Mouse (Mus musculus) embryonic stem cell, embryonic (primary cell): ENCODE data around the gene Sytl3.
"Not testable (repeated sequence)": the region's sequence is repeated elsewhere in the genome, so short reads cannot be mapped to it uniquely, and the experiment has no call there.

Experiments
- CTCF ChIA-PET, 4 experiments: fragments of 300-600 bp in 2 of 4; fragments of 350-600 bp in 2 of 4; sonication (Branson Sonifier 250); formaldehyde crosslinking; loops; one replicate each; lab custom pipeline; 2022; ENCODE audit warnings: inconsistent platforms in 2 of 4; lab: Charles Lee
- POLR2A ChIA-PET, 4 experiments: fragments of 300-600 bp in 2 of 4; fragments of 350-600 bp in 2 of 4; sonication (Branson Sonifier 250); formaldehyde crosslinking; loops; one replicate each; lab custom pipeline; 2022; ENCODE audit warnings: antibody characterized with exemption in 4 of 4, inconsistent platforms in 1 of 4; lab: Charles Lee

The Sytl3 gene

DNA sequence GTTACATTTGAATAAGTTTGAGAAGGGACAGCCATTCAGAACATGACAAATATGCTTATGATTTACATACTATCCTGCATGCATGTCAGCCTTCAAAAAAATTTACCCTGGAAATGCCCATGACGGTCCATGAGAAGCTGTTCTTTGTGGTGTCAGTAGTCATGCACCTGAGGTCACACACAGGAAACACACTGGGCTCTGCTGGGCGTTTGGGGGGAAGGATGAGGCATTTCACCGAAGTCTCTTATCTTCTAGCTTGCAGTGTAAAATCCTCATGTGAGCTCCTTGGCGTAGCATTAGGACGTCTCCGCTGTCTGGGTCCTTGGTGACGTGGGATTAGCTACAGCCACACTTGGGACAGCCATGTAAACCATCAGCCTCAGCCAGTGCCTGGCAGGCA, at the start of gene Sytl3:
Sytl3 (plus strand) TSS at position 293 of the 400 bp plus-strand sequence.
- POLR2A ChIA-PET = not testable (repeated sequence)

DNA sequence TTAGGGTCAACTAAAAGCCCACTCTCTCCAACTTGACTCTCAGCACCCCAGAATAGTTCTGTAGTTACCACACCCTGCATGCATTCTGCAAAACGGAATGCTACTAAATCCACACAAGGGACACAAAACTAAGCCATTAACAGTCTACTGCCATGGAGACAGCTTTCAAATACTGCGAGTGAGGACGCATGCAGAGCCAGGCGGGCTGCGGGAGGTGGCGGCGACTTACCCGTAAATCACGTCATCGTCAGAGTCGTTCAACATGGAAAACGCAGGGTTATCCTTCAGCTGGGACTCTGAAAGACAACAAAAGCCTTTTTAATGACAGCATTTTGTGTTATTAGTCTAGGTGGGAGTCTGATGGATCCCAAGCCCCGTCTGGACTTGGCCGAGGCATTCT, 45.4 kb upstream of the Sytl3 start:
- POLR2A ChIA-PET, CTCF ChIA-PET: not testable (repeated sequence)

More for the DNA sequence above, at the start of gene Sytl3:
- CTCF ChIA-PET = not testable (repeated sequence)

DNA sequence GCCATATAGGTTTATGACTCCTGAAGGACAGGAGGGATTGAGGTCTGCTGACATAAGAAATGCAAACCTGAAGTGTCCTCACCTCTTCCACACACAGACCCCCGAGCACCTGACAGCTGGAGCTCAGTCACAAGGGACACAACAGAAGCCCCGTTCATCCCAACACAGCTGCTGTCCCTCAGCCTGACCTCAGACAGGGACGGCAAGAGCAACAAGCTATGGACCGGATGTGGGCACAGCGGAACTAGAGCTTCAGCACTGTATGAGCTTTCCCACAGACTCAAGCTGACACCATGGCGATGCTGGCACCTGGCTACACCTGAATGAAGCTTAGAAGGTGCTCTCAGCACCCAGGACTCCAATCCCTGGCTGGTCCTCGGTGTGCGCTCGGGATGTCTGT, 44.6 kb upstream of the Sytl3 start:
- POLR2A ChIA-PET, CTCF ChIA-PET: not testable (repeated sequence)

DNA sequence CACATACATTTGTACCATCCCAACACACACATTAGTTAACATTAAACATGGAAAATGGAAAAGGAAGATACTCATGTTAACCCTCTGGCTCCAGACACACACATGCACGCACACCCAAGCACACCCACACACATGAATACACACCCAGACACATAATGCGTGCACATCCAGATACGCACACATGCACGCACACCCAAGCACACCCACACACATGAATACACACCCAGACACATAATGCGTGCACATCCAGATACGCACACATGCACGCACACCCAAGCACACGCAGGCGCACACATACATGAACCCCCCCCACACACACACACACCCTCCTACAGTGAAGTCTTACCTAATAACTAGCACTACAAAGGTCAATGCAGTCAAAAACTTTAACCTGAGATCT, 42.2 kb upstream of the Sytl3 start:
- POLR2A ChIA-PET, CTCF ChIA-PET: not testable (repeated sequence)

DNA sequence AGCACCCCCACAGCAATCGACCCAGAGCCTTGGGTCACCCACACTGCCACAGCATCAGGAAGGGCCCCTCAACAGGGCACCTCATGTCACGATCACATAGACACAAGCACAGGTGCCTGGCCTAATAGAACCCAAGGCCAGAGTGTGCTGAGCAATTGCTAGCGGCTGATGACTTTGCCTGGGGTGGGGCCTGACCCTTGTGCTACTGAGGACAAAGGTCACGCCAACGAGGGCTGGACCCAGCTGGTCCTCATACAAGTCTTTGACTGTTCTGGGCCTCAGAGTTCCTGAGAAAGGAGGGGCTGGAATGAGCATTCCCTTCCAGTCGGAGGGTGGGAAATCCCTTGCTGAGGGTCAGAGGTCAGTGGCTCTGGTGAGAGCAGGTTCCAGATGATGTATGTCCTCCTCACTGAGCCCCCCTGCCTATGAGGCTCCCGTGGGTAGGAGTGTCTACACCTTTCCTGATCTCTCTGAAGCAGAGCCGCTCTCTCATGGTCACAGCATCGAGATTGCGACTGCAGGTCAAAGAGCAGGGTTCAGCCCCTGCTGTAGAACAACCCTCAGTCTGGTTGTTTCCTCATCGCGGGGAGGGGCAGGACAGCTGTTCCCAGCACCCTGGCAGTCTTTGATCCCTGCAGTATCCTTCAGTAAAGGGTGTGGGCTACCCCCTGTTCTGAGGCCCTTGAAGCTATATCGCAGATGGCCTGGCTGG, 41.0 kb upstream of the Sytl3 start:
- CTCF ChIA-PET, POLR2A ChIA-PET: not testable (repeated sequence)

DNA sequence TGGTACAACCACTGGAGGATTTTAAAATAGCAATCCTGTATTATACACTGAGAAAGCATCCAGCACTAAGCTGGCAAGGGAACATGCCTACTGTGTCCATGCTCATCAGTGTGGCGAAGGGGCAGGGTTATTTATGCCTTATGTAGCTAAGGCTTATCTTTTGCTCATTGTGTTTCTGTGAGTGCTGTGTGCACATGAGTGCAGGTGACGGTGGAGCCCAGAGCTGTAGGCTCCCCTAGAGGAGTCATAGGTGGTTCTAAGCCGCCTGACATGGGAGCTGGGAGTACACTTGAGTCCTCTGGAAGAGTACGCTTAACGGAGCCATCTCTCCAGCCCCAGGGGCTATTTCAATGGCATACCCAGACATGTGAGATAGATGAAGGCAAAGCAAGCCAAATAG, 39.6 kb upstream of the Sytl3 start:
- POLR2A ChIA-PET, CTCF ChIA-PET: not testable (repeated sequence)

DNA sequence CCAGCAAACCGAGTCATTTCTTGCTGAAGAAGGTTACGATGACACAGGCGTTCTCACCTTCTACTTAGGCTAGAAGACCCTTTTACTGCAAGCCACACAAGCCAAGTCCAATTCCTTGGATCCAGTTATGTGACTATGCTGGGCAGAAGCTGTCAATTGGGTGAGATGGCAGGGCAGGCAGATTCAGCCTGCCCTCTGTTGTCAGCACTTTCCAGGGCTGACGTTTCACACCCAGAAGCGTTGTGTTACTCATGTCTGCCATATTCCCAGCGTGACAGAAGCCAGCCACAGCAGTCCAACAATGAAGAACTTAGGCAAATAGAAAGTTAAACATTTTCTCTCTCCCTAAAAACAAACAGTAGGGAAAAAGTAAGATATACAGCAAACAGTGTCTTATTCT, 38.9 kb upstream of the Sytl3 start:
- POLR2A ChIA-PET, CTCF ChIA-PET: not testable (repeated sequence)

DNA sequence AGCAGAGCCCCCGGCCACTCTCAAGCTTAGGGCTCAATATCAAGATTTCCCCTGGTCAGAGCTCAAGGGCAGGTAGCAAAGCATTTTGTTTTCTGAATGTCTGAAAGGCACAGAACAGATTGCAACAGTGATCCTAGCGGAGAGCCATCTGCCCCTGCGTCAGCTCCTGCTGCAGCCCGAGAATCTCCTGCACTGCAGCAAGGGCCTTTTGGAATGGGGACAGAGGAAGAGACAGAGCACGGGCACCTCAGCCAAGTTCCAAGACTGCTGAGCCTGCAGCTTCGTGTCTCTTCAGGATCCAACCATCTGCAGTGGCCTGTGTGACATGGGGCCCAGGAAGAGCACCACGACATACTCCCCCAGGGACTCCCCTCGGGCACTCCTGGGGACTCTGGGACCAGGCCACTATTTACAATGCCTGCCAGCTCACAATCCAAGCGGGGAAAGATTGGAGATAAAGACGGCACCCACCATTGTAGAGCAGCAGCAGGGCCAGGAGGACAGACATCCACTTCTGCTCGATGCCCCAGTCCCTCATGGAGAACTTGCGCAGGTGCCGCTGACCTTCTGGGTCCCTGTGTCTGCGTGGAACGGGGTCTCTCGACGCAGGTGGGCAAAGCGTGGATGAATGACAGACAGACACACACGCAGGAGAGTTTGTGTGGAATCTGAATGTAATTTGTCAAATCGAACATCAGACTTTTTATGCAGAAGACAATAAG, 38.0 kb upstream of the Sytl3 start:
- POLR2A ChIA-PET, CTCF ChIA-PET: not testable (repeated sequence)

DNA sequence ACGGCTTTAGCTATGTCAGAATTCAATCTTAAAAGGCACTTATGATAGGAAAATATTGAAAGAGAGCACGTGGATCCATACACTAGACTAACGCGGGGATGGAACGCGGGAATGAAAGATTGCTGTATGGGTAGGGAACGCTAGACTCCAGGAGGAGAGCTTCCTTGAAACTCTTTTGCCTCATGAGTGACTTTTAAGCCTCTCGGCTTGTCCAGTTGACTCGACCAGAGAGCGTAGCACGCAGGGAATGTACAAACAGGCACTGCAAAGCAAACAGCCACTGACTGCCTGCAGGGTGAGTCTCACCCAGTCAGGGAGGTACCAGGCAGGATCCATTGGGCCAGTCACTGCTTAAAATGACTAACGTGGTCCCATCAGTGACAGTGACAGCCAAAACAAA, 36.9 kb upstream of the Sytl3 start:
- CTCF ChIA-PET, POLR2A ChIA-PET: not testable (repeated sequence)

DNA sequence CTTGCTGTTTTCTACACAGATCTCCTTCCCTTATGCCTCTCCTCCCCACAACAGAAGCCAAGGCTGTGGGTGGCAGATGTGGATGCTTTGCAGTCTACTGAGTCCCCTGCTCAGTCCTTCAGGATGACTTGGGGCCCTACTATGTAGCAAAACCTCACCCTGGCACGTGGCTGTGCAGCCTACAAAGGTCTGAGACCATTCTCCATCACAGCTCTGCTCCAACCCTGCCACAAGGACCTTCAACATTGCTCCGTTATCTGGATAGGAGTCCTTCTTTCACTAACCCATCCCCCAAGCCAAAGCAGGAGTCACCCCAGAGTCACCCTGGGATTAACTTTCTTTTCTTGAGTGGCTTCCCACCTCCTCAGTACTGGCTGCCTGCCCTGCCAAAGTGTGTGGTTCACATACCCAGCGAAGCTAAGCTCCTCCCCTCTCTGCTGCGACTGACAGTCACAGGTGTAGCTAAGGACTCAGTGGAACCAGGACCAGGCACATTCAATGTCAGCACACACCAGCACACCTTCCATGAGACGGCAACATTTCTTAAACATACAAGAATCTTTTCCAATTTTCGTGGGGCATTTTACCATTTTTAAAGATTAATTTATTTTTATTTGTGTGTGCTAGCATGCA, 33.9 kb upstream of the Sytl3 start:
- CTCF ChIA-PET, POLR2A ChIA-PET: not testable (repeated sequence)

DNA sequence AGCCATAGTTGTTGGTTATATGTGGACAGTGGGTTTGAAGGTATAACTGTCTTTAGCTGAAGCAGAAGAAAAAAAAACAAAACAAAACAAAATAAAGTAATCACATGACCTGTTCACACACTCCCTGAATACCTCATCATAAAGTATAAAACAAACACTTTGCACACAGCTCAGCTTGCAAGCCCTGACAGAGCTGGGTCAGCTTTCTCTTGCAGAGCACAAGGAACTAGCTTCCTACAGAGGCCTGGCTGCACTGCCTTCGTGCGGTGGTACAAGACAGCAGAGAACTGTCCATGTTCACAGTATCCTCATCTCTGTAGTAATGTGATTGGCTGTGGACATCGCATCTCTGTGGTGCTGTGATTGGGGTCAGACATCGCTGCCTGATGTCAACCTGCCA, 28.5 kb upstream of the Sytl3 start:
- CTCF ChIA-PET, POLR2A ChIA-PET: not testable (repeated sequence)

DNA sequence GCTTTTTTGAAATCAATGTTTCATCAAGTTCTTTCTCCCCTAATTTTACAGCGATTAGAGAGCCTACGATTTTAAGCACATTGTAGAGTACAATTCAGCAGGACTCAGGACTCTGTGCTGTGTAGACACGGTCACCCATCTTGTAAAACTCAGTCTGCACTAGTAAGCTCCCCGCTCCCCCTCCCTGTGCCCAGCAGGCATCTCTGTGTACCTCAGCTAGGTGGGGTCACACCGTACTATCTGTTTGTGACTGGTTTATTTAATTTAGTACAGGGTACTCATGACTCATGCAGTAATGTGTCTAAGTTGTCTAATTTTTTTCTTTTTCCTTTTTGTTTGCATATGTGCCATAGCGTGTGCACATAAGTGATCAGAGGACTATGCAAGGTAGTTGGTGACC, 26.0 kb upstream of the Sytl3 start:
- POLR2A ChIA-PET, CTCF ChIA-PET: not testable (repeated sequence)

DNA sequence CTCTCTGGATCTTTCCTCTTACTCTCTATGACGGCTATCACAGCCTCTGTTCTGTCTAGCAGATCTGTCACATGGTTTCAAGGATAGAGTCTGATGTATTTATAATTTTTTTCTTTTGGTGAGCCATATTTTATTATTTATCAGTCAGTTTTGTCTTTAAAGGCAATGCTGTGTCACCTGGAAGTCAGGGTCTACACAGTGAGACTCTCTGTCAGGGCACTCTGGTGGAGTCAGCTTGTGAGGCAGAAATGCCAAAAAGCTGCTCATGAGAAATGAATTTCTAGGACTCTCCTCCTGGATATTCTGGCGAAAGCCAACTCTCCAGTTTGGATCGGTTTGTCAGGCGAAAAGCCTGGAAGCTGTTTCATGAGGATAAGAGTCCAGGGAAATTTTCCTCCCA, 23.1 kb upstream of the Sytl3 start:
- CTCF ChIA-PET, POLR2A ChIA-PET: not testable (repeated sequence)

DNA sequence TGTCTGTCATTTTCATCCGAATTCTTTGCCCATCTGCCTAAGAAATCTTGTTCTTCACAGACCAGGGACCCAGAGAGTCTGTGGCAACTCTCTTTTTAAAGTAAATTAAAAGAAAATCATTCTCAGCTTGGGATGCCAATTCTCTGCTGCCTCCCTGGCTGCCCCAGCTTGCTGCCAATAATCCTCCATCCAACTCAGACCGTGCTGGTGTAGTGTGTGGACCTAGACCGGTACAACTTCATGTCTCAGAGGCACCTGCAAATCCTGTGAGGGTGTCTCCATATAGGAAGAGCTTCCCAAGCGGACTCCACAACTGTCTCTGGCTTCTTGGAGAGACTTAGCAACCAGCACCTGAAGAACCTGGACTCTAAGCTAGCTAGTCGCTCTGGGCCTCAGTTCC, 22.0 kb upstream of the Sytl3 start:
- POLR2A ChIA-PET = no interaction called here
- CTCF ChIA-PET = no interaction called here

DNA sequence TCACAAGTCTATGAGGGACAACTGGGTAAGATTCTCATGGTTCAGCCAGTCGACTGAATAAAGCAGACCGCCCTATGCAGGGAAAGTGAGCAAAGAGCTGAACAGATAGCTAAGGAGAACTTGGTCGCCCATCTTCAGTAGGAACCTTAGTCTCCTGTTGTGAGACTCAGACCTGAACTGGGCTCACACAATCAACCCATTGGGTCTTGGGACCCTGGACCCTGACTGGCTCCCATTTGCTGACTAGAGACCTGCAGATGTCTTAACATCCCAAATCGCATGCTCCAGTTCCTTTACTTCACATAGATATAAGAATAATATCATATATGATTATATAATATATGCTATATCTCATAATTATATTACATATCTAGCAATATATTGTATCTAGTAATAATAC, 21.5 kb upstream of the Sytl3 start:
- CTCF ChIA-PET, POLR2A ChIA-PET: not testable (repeated sequence)

DNA sequence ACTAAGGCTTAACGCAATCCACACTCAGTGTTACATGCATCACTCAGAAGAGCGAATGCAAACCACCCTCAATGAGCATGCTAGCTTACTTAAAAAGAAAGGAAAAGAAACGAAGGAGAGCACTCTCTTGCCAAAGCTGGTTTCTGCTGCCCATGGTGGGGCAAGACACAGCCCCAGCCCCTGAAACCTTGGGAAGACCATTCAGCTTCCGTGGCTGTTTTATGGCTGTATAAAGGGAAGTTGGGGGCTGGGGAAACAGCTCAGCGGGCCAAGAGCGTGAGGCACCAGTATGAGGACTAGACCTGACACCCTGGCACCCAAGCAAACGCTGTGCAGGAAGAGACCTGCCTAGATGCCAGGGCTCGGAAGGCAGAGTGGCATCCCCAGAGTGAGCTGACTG, 20.4 kb upstream of the Sytl3 start:
- POLR2A ChIA-PET, CTCF ChIA-PET: not testable (repeated sequence)

DNA sequence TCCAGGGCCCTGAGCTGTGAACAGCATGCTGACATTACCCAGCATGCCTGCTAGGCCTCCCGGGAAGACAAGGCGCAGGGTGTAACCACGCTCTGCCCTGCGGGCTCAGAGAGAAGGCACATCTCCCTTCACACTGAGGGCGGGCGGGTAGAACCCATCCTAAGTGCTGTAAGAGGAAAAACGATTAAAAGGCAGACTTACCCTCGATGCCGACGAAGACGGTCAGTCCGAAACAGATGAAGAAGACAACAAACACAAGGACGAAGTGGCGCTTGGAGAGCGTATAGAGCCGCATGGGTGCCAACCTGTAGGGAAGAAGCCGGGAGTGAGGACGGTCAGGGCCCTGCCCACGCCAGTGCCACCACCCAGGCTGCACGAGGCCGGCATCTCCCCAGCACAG, 19.4 kb upstream of the Sytl3 start:
- POLR2A ChIA-PET = interaction anchor here in 1 of 4 experiments (0.7 kb wide), 1 partner anchor 213 kb away, joined by 3 read pairs; no protein-coding TSS in a partner anchor

DNA sequence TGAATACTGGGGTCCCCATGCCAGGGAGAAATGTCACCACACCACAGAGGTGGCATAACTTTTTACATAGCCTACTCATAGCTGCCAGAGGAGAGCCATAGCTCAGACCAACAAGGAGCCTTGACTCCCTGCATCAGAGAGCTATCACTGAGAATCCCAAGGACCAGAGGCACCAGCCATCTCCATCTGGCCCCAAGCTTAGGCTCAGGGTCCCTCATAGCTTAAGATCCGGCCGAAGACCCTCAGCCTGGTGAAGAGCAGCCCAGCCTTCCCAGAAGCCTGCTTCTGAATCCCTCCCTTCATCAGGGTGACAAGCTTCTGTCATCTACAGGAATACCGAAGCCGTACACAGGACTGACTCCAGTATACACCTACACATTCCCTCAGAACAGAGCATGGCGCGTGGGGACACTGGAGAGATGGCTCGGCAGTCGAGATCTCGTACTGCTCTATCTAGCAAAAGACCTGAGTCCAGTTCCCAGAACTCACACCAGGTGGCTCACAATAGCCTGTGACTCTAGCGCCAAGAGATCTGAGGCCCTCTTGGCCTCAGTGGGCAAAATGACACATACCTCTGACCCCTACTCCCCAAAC, 18.8 kb upstream of the Sytl3 start:
- CTCF ChIA-PET, POLR2A ChIA-PET: not testable (repeated sequence)

More for the DNA sequence above, 19.4 kb upstream of the Sytl3 start:
- CTCF ChIA-PET = not testable (repeated sequence)

DNA sequence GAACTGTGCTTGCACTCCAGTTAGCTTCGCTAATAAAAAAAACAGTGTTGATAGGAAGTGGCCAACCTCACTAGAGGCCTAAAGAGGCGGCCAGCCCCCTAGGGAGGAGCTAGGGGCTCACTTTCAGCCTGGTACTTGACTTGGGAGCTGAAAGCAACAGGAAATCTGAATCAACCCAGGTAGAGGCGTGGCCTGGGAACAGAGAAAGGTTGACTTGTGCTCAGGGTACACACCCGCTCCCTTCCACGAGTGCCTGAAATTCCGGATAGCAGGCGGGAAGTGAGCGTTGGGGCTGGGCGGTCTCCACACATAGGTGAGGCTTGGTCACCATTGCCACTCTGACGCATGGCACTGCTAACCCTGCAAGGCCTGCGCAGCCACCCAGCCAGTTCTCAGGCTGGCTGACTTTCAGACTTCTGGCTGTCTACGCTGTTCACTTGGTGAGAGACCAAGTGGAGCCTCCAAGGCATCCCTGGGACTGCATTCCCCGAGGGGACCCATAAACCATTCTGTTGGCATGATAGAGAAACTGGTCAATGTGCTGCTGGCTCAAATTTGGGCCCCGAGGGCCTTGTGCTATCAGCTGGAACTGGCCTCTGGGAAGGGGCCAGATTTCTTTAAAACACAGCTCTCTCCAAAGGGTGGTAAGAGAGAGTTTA, 18.0 kb upstream of the Sytl3 start:
- POLR2A ChIA-PET, CTCF ChIA-PET: not testable (repeated sequence)

DNA sequence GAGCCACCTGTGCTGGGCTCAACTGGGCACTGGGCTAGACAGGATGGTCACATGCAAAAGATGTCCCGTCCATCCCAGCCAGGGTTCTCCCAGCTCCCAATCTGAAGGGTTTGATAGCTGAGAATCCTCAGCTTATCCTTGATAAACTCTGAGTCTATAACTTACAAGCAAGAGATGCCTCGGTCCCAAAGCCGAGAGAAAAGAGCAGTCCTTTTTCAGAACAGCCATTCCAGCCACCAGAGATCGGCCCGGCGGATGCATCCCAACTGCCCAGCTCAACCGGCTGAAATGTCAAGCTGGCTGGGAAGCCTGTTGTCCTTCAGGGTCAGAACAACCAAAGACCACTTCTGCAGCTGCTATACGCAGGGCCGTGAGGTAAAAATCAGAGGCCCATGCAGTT, 14.7 kb upstream of the Sytl3 start:
- CTCF ChIA-PET, POLR2A ChIA-PET: not testable (repeated sequence)
